Mouse (Mus musculus) ovary, postnatal 14 days (tissue): Measurements from ENCODE around the gene Ptpn6.
A peak's percentile ranks its signal among the peaks of the same experiment; 100 is the strongest.

Experiments
- DNase-seq: peaks from one replicate; pipeline ENCODE4 v3.0.0; 2022; ENCODE audit warnings: low spot score

The Ptpn6 gene

DNA sequence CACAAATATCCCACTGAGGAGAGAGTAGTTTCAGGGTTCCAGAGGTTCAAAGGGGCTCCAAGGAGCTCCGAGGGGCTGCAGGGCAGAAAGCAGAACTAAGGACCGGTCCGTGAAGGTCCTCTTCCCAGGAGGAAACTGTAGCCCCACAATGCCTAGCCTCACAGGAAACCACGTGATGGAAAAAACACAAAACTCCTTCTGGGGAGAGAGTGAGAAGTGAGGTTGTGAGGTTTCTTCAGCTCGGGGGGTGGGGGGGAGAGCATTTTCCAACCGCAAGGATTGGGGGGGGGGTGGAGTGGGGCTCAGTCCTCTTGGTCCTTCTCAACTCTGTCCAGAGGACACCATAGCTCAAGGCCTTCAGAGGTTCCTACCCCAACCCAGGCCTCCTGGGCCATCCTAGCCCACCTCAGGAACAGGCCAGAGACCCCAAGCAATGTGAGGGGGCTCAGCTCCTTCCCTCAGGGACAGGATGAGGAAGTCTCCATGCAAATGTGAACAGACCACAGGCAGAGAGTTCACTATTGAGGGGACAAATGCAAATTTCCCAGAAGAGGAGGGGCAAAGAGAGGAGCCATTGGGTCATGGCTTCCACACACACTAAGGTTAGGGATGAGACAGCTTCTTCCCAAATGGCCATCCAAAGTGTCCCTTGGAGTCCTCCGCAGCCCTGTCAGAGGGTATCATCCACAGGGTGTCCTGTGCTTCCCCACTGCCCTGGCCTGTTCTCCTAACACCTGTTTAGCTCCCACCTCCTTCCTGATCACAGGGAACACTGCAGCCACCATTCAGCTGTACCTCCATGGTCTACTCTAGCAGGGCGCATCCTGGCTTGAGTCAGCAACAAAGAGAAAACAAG is 8.4 kb downstream of the Ptpn6 start:
- no peak for DNase-seq

DNA sequence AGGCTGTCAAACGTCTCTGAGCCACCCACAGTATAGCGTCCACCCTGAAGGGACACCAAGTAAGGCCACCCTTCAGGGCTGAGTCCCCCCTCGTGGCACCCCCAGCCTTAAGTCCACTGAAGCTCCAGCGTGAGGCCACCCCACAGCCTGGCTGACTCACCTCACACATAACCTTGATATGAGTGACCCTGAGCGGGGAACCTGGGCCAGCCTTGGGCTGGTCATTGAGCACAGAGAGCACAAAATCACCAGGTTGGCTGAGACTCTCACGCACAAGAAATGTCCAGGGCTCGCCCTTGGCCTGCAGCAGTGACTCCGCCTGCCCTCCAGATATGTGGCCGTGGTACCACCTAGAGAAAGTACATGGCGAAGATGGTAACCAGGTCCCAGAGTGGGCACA is 9.9 kb downstream of the Ptpn6 start:
- no peak for DNase-seq

DNA sequence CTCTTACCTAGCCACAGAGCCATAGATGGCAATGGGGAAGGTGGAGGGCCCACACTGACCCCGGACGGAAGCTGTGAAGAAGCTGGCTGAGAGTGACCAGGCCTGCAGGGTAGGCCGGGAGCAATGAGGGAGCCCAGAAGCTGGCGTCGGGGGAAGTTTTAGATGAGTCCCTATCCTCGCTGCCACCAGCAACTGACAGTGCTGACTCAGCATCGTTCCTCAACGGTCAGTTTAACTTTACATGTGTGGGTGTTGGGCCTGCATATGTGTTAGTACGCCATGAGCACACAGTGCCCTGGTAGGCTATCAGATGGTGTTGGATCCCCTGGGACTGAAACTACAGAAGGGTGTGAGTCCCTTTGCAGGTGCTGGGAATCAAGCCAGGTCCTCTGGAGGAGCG is 14.0 kb downstream of the Ptpn6 start:
- no peak for DNase-seq

DNA sequence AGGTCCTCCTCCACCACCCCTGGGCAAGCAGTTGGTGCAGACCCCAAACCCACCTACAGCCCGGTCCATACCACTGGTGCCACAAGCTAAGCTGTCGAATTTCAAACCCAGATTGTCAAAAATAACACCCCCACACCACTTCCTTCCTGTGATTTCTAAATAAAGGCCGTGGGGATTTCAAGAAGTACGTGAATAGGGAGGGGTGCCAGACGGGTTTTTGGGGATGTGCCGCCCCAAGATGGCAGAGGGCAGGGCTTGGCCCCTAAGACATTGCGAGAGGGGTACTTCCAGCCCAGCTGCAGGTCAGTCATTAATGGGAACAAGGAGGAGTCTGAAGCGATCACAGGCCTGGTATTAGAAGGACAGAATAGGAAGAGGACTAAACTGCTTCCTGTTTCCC is 15.0 kb downstream of the Ptpn6 start:
- no peak for DNase-seq

DNA sequence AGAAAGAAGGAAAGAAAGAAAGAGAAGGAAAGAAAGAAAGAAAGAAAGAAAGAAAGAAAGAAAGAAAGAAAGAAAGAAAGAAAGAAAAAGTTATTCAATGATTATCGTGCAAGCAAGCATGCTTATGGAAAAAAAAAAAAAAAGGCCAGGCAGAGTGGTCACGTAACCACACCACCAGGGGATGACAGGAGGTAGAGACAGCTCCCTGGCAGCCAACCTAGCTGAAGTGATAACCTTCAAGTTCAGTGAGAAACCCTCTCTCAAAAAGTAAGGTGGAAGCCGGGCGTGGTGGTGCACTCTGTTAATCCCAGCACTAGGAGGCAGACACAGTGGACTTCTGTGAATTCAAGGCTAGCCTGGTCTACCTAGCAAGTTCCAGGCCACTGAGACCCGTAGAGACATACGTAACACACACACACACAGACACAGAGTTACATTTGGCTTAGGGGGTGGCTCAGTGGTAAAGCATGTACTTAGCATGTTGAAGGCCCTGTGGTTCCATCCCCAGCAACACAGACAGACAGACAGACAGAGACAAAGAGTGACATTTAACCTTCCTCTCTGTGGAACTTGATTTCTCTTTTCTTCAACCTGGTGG is 15.5 kb downstream of the Ptpn6 start:
- DNase-seq = no peak

DNA sequence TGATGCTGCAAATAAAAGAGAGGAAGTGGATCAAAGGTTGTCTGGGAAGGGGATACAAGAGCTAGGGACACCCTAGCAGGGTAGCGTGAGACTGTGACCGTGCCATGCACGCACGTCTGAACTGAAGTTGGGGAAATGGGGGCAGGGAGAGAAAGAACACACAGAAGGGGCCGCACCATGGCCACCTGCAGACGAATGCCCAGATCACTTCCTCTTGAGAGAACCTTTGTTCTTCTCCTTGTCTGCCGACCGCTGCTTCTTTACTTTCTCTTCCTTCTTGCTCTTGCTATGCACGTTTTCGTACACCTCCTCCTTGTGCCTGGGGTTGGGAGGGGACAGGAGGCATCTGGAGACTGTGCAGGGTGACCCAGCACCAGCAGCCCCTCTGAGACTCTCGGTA is 17.6 kb downstream of the Ptpn6 start:
- DNase-seq = no peak

DNA sequence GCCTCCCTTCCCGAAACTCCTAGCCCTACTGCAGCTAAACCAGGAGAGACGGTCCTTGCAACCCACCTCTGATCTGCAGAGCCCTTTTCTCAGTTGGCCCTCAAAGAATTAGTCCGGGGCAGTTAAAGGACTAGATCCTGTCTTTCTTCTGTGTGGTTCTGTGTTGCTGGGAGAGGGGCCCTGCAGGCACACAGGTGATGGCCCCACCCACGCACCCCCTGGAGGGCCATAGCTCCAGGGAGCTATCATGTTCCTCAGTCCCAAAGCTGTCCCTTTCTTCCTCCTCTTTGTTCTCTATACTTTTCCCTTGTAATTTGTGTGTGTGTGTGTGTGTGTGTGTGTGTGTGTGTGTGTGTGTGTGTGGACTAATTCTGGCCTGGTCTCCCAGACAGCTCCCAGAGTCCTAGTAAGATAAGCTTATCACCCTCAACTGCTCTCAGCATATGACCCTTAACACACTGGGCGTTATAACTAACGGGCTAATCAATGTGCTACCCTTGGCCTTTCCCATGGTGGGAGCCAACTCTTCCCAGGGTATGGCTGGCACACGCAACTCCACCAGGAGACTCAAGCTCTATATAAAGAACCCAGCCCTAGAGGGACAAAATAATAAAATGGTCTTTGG is 19.0 kb downstream of the Ptpn6 start:
- no peak for DNase-seq

DNA sequence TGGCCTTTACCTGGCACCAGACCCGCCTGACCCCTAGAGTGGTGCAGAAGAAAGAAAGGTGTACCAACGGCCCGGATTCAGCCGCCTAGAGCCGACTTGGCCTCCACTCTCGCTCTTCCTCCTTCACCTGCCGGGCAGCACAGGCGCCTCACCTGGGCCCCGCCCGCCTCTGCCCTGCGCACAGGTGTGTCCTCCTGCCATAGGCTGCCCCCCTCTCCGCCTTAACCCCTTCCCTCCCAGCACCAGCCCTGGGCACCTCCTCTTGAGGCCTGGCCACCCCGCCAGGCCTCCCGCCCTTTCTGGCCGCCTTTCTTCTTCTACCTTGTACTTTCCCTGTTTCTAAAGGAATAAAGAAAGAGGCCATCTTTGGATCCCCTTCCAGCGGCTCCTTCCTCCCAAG is 19.8 kb downstream of the Ptpn6 start:
- DNase-seq = peak; percentile 42

DNA sequence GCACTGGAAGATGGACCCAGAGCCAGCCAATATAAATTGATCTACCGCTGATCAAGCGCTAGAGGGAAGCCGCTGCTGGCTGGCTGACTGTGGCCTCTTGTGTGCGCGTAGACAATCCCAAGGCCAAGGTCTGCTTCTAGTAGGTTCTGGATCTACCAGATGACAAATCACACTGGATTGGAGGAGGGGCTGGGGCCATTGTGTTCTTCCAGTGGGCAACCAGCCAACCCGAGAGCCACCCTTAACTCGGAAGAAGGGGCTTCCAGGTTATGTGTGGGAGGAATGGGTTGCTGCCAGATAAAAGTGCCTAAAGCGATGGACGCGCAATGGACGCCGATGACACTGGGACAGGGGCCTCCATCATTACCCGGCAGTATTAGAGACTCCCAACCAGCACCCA is 20.5 kb downstream of the Ptpn6 start:
- DNase-seq = no peak

DNA sequence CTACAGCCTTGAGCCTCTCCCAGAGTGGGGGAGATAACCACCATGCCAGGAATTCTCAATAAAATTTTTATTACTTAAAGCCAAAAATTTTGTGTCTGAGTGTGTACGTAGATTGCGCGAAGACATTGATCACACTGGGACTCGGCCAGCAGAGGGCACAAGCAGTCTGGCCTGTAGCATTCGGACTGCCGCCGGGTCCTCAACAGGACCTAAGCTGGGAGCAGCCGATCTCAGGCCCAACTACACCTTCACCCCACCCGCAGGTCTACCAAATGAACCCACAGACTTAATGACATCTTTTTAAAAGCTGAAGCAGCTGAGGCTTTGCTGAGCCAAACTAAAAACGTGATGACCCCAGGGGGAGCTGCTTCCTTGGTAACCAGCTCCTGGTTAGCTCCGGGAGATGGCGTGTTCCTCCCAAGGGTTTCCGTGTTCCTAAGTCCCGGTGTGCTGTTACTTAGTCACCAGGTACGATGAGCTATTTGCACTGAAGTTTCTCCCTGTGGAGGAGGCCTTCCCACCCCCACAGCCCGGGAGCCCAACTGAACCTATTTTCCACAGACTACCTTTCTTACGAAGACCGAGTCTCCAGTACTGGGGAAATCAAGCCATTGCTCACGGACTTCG is 21.5 kb downstream of the Ptpn6 start:
- no peak for DNase-seq

DNA sequence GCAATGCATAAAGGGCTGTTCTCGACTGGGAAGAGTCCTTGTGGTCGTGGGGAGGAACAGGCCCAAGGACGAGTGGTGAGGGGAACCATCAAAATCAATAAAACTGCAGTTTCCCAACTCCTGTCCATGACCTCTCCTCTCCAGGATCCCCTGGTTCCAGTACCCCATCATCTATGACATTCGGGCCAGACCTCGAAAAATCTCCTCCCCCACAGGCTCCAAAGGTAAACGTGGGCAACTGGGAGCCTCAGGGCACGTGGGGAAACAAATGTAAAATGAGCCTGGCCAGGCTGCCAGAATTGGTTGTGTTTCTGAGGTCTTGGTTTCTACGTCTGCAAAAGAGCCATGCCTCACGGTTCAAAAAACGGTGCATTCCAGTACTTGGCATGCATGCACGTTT is 25.6 kb downstream of the Ptpn6 start:
- no peak for DNase-seq

DNA sequence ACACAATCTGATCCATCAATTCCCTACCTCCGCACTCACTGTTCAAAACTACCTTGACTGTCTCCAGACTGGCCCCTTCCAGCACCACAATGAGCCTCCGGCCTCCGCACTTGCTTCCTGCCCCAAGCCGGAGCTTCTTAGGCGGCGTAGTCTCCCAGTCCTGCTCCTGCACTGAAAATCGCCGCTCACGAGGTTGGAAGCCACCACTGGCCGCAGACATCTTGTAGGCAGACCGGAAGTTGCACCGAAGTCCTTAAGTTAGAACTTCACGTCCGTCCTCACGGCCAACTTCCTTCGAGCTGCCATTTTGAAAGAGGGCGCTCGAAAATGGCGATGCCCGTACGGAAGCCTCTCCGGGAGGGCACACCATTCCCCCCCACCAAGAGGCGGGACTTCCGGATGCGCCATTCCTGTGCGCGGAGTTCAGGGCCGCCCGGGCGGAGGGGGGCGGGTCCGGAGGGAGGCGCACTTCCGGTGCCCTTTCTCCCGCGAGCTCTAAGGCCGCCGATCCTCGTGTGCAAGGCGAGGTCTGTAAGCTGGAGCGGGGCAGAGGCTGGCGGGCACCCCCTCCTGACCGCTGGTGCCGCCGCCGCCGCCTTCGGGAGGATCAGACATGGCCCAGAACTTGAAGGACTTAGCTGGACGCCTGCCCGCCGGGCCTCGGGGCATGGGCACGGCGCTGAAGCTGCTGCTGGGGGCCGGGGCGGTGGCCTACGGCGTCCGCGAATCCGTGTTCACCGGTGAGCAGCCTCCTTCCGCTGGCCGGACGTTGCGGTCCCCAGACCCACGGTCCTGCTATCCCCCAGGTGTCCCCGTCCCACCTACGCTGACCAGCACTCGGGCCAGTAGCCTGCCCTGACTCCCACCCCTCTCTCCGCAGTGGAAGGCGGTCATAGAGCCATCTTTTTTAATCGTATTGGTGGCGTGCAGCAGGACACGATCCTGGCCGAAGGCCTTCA is 26.4 kb downstream of the Ptpn6 start, which contains the start of the genes Emg1 and Phb2:
TSS of gene Emg1 (minus strand) at position 355 of the 959 bp plus-strand sequence.
TSS of gene Phb2 (plus strand) at position 513 of the 959 bp plus-strand sequence.
- DNase-seq = peak; percentile 97

DNA sequence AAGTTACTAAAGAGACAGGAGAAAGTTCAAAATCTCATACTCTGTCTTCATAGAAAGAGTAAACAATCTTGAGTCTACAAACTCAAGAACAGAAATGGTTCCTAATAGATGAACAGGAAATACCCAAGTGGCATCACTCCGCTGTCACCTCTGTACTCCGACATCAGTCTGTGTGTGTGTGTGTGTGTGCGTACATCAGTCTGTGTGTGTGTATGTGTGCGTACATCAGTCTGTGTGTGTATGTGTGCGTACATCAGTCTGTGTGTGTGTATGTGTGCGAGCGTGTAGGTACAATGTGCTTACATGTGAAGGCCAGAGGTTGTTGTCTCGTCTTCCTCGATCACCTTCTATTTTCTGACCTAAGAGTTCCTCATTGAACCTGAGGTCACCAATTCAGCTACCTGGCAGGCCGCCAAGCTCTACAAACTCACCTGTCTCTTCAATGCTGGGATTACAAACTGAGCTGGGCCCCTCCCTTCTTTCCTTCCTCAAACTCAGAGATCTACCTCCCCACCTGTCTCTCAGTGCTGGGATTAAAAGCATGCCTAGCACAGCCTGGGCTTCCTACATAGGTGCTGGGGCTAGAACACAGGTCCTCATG is 30.1 kb downstream of the Ptpn6 start:
- DNase-seq = no peak

DNA sequence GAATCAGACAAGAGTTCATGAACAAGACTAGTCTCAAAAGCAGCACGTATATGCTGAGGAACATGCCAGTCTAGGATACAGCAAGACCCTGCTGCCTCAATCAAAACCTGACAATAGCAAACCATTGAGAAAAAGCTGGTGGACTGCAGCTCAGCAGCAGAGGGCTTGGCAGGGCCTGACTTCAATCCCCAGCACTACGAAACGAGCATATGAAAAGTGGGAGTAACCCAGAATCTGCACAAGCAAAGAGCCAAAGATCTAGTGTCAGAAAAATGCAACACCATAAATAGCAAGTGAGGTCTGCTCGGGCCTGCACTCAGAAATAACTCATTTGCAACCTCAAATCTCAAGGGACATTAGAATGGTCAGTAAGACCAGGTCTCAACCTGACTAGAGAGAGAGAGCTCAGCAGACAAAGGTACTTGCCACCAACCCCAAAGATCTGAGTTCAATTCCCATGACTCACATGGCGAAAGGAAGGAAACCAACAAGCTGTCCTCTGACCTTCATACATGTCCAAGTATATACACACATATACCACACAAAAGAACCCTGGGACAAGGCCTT is 32.4 kb downstream of the Ptpn6 start:
- DNase-seq = no peak

DNA sequence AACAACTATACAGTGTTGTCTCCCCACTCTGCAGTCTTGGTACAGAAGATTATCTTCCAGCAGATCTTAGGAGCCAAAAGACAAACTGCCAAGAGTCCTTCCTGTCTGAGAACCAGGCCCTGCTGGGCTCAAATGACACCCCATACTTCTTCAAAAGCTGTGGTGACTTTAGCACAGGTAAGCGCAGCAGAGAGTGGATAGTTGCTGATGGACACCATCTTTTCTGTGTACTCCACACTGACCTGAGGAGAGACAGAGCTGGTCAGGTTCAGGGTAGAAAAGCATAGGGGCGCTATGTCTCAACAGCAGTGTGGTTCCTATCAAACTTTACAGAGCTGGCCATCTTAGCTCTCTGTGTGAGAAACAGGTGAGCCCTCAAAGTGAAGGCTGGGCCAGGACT is 34.1 kb downstream of the Ptpn6 start:
- DNase-seq = no peak

DNA sequence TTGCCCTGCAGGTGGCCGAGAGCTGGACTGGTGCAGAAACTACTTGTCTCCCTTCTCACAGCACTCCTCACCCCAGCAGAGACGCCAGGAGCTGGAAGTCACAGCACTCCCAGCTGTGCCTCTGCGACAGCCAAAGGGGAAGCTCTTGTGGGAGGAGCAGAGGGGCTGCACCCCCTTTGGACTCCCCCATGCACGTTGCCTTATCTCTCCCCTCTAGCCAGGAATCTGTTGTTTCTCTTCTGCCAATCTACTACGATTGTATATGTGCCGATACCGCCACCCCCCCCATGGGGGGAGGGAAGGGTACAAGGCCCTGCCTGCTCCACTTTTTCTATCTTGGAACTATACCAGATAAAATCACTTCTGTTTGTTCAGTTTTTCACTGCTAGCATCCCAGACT is 34.7 kb downstream of the Ptpn6 start:
- no peak for DNase-seq

DNA sequence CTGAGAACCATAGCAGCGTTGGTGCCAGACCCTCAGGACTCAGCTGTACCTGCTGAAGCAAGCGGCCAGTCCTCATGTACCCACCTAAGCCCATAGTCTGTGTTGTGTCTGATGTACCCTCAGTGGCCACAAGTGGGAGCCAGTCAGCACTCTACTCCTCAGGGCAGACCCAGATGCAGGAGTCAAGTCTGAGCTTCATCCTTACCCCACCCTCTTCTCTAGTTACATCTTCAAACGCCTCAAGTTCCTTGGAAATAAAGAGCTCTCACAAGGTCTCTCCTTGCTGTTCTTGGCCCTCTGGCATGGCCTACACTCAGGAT is 35.8 kb downstream of the Ptpn6 start:
- DNase-seq = peak; percentile 53

DNA sequence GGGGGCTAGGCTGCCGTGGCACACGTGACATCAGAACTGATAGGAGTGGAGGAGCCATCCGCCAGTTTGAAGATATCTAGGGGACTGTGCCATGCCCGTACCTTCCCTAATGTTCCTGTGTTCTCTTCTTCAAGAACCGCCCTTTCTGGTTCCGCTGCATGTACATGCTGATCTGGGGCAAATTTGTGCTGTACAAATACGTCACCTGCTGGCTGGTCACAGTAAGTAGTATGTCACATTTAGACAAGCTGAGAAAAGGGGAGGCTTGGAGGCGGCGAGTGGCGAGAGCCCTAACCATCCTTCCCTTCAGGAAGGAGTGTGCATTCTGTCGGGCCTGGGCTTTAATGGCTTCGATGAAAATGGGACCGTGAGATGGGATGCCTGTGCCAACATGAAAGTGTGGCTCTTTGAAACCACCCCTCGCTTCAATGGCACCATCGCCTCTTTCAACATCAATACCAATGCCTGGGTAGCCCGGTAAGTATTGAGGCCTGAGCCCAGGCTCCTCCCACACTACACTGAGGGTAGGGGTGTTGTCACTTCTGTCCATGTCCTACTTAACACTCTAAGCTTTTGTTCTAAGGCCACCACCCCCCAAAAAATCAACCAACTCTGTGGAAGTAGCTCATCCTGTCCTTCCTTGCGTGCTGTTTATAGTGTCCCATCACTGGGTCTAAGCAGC is 36.3 kb downstream of the Ptpn6 start:
- no peak for DNase-seq

DNA sequence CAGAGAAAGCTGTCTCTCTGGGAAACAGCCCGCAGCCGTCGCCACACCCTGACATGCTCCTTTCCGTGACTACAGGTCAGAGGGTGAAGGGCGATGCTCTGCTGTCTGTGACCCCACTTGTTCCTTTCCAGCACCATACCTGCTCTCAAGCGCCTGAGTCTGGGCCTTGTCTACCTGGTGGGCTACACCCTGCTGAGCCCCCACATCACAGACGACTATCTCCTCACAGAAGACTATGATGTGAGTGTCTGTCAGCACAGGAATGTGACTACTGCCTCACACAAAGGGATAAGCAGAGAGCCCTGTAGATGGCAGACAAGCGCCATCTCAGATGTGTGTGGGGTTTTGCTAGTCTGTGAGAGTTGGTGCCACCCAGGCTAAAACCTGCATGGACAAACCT is 37.2 kb downstream of the Ptpn6 start:
- DNase-seq = no peak

DNA sequence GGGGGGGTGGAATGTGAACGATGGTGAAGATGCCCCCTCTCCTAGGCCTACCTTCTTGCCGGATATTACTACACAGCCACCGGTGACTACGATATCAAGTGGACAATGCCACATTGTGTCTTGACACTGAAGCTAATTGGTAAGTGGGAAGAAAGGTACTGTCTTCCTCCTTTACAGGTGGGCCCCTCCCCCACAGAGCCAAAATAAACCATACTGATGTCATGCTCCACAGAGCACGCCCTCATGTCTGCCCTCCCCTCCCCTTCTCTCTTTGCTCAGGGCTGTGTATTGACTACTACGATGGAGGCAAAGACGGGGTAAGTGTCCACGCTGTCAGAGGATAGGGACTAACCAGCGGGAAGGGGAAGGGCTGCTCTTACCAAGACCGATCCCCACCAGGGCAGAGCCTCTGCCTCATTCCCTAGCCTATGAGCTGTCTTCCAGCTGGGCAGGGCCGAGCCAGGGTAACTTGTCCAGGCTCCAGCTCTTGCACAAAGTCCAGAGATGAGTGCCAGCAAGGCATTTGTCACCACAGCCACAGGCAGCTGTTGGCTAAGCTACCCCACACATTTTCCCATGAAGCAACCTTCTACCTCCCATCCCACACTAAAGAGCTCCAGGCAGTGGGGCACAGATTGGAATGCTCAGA is 38.4 kb downstream of the Ptpn6 start:
- DNase-seq = peak; percentile 32
